Mouse (Mus musculus) testis, adult 2 months (tissue): ENCODE measurements around the gene Fkbp15.

Experiments
- CTCF ChIP-seq: fragments of 200-500 bp; IDR thresholded peaks from 2 replicates; pipeline ENCODE4 v1.5.1; 2012; ENCODE audit warnings: low read depth, mild to moderate bottlenecking, inconsistent platforms, low read length, moderate library complexity; ENCODE audit not compliant: control insufficient read depth, insufficient read depth, insufficient replicate concordance
- POLR2A ChIP-seq: fragments of 200-500 bp; IDR thresholded peaks from 2 replicates; pipeline ENCODE4 v1.6.1; 2012; ENCODE audit warnings: low read depth, mild to moderate bottlenecking, inconsistent platforms, low read length, moderate library complexity; ENCODE audit not compliant: control insufficient read depth

- TF ChIP-seq POLR2A (no peak), CTCF (no peak)
Measured at GRCm38 (mm10) chr4:62267101-62267500, 93.2 kb downstream of the Fkbp15 start.
